In genomic region chr15:25923916-25924315, GRCm38 (mm10) we compare ENCODE assay signal across 18 mouse cellular contexts.
"Had no signal": no experiment of that assay in that cellular context is flagged by ENCODE, and none has a peak within 500 bp of the region (broad histone marks: within the 10 kb centered on the region; RNA-seq: fewer than 3 reads in every experiment).

No protein-coding gene starts in this region.

- H3K36me3 ChIP-seq: kidney, embryonic 15.5 days; limb, embryonic 10.5 days; limb, embryonic 13.5 days; liver, embryonic 12.5 days; liver, embryonic 15.5 days; lung, embryonic 15.5 days; midbrain, embryonic 10.5 days; midbrain, embryonic 13.5 days; stomach, embryonic 15.5 days had no signal

- H3K9ac ChIP-seq: kidney, embryonic 15.5 days; limb, embryonic 13.5 days; liver, embryonic 12.5 days; liver, embryonic 15.5 days; lung, embryonic 15.5 days; midbrain, embryonic 13.5 days; stomach, embryonic 15.5 days had no signal

- H3K27ac ChIP-seq: kidney, embryonic 15.5 days; limb, embryonic 10.5 days; limb, embryonic 13.5 days; liver, embryonic 12.5 days; liver, embryonic 15.5 days; lung, embryonic 15.5 days; midbrain, embryonic 10.5 days; midbrain, embryonic 13.5 days; stomach, embryonic 15.5 days had no signal

- H3K4me3 ChIP-seq: kidney, embryonic 15.5 days; limb, embryonic 10.5 days; limb, embryonic 13.5 days; liver, embryonic 12.5 days; liver, embryonic 15.5 days; lung, embryonic 15.5 days; megakaryocyte, embryonic 14.5 days; midbrain, embryonic 10.5 days; midbrain, embryonic 13.5 days; stomach, embryonic 15.5 days had no signal

- DNase-seq: kidney, adult 8-10 months; kidney, postnatal 10 days; kidney, postnatal 36 days; liver; lung, adult 18-20 months; lung, postnatal 10 days; lung, postnatal 36 days; thymus, postnatal 25 days had no signal

- H3K4me1 ChIP-seq: limb, embryonic 13.5 days; liver, embryonic 12.5 days; liver, embryonic 15.5 days; lung, embryonic 15.5 days; megakaryocyte, embryonic 14.5 days; midbrain, embryonic 10.5 days; midbrain, embryonic 13.5 days; stomach, embryonic 15.5 days had no signal

- H3K27me3 ChIP-seq: kidney, embryonic 15.5 days; limb, embryonic 13.5 days; liver, embryonic 12.5 days; liver, embryonic 15.5 days; lung, embryonic 15.5 days; megakaryocyte, embryonic 14.5 days; midbrain, embryonic 13.5 days; stomach, embryonic 15.5 days had no signal

- H3K4me2 ChIP-seq: kidney, embryonic 15.5 days; limb, embryonic 13.5 days; liver, embryonic 12.5 days; liver, embryonic 15.5 days; lung, embryonic 15.5 days; midbrain, embryonic 13.5 days; stomach, embryonic 15.5 days had no signal
